Mouse (Mus musculus): ENCODE results near the gene Ppih. TPM values are rescaled to one million over a fixed set of nuclear protein-coding genes. Genes with fewer than 3 reads are reported as not detected.

Gene Ppih
- total RNA-seq, 2 experiments from 2014 or later, result 19.3 to 59.5 TPM

Other genes starting within 250 kb of the Ppih start
- 1.1 and 5.4 TPM in 2 replicates for gene Slc2a1, start 211.8 kb downstream of the Ppih start, total RNA-seq (2015; ENCODE audit: low replicate concordance)
- gene Slc2a1, start 211.8 kb downstream of the Ppih start, total RNA-seq (2017; ENCODE audit: low replicate concordance), result 1.0 TPM in 1 of 2 replicates, not detected in the other
- 2.2 and 4.6 TPM in 2 replicates for gene Zfp691, start 146.4 kb downstream of the Ppih start, total RNA-seq (2015; ENCODE audit: low replicate concordance)
- gene Zfp691, start 146.4 kb downstream of the Ppih start, total RNA-seq (2017; ENCODE audit: low replicate concordance), result 2.2 and 8.5 TPM in 2 replicates
- gene Ermap, start 130.5 kb downstream of the Ppih start, total RNA-seq (2015; ENCODE audit: low replicate concordance), result 1,144 and 1,272 TPM in 2 replicates
- gene Ermap, start 130.5 kb downstream of the Ppih start, total RNA-seq (2017; ENCODE audit: low replicate concordance), result 1,113 and 1,126 TPM in 2 replicates
- 110 and 114 TPM in 2 replicates for gene Svbp, start 125.2 kb downstream of the Ppih start, total RNA-seq (2015; ENCODE audit: low replicate concordance)
- 171 and 238 TPM in 2 replicates for gene Svbp, start 125.2 kb downstream of the Ppih start, total RNA-seq (2017; ENCODE audit: low replicate concordance)
- 2.5 TPM in 1 of 2 replicates, not detected in the other for gene Tmem269, start 102.3 kb downstream of the Ppih start, total RNA-seq (2015; ENCODE audit: low replicate concordance)
- not detected in 2 replicates for gene Tmem269, start 102.3 kb downstream of the Ppih start, total RNA-seq (2017; ENCODE audit: low replicate concordance)
- gene AU022252, start 87.8 kb downstream of the Ppih start, total RNA-seq (2015; ENCODE audit: low replicate concordance), result 1.4 and 2.1 TPM in 2 replicates
- 2.5 and 2.6 TPM in 2 replicates for gene AU022252, start 87.8 kb downstream of the Ppih start, total RNA-seq (2017; ENCODE audit: low replicate concordance)
- gene P3h1, start 87.6 kb downstream of the Ppih start, total RNA-seq (2015; ENCODE audit: low replicate concordance), result 0.42 TPM in 1 of 2 replicates, not detected in the other
- gene P3h1, start 87.6 kb downstream of the Ppih start, total RNA-seq (2017; ENCODE audit: low replicate concordance), result 1.8 and 5.6 TPM in 2 replicates
- not detected in 2 replicates for gene Cldn19, start 65.1 kb downstream of the Ppih start, total RNA-seq (2015; ENCODE audit: low replicate concordance)
- gene Cldn19, start 65.1 kb downstream of the Ppih start, total RNA-seq (2017; ENCODE audit: low replicate concordance), result not detected in 2 replicates
- 250 and 267 TPM in 2 replicates for gene Ybx1, start 25.9 kb downstream of the Ppih start, total RNA-seq (2015; ENCODE audit: low replicate concordance)
- gene Ybx1, start 25.9 kb downstream of the Ppih start, total RNA-seq (2017; ENCODE audit: low replicate concordance), result 172 and 193 TPM in 2 replicates
- not detected in 2 replicates for gene Ccdc30, start 95.0 kb upstream of the Ppih start, total RNA-seq (2015; ENCODE audit: low replicate concordance)
- not detected in 2 replicates for gene Ccdc30, start 95.0 kb upstream of the Ppih start, total RNA-seq (2017; ENCODE audit: low replicate concordance)
- gene Ppcs, start 101.9 kb upstream of the Ppih start, total RNA-seq (2015; ENCODE audit: low replicate concordance), result 10.9 and 23.4 TPM in 2 replicates
- gene Ppcs, start 101.9 kb upstream of the Ppih start, total RNA-seq (2017; ENCODE audit: low replicate concordance), result 5.3 and 17.2 TPM in 2 replicates
- 3.4 TPM in 1 of 2 replicates, not detected in the other for gene Zmynd12, start 102.3 kb upstream of the Ppih start, total RNA-seq (2015; ENCODE audit: low replicate concordance)
- gene Zmynd12, start 102.3 kb upstream of the Ppih start, total RNA-seq (2017; ENCODE audit: low replicate concordance), result not detected in 2 replicates
- not detected in 2 replicates for gene Rimkla, start 172.1 kb upstream of the Ppih start, total RNA-seq (2015; ENCODE audit: low replicate concordance)
- not detected in 2 replicates for gene Rimkla, start 172.1 kb upstream of the Ppih start, total RNA-seq (2017; ENCODE audit: low replicate concordance)
- 13.7 and 17.2 TPM in 2 replicates for gene Foxj3, start 216.5 kb upstream of the Ppih start, total RNA-seq (2015; ENCODE audit: low replicate concordance)
- 10.1 and 10.3 TPM in 2 replicates for gene Foxj3, start 216.5 kb upstream of the Ppih start, total RNA-seq (2017; ENCODE audit: low replicate concordance)
- not detected in 2 replicates for gene Frg2f1, start 219.0 kb upstream of the Ppih start, total RNA-seq (2015; ENCODE audit: low replicate concordance)
- gene Frg2f1, start 219.0 kb upstream of the Ppih start, total RNA-seq (2017; ENCODE audit: low replicate concordance), result 1.2 TPM in 1 of 2 replicates, not detected in the other

Data from erythroid progenitor cell, adult 5-6 weeks (primary cell).